Mouse (Mus musculus) spleen, adult 18-20 months (tissue): ENCODE results near the gene Tctn3.
A peak's percentile ranks its signal among the peaks of the same experiment; 100 is the strongest.
"Not testable (repeated sequence)": the region's sequence is repeated elsewhere in the genome, so short reads cannot be mapped to it uniquely, and the experiment has no call there.

Experiments used
- DNase-seq, 2 experiments: peaks; one replicate each; pipeline ENCODE4 v3.0.0; 2022; ENCODE audit warnings: mixed read lengths in 2 of 2

Tctn3 gene

GRCm38 (mm10) chr19:40621616-40622015 is 9.6 kb upstream of the Tctn3 start:
- DNase-seq = not testable (repeated sequence)

GRCm38 (mm10) chr19:40616021-40616420 is 4.0 kb upstream of the Tctn3 start:
- peak in 1 of 2 experiments; percentile 12 for DNase-seq

- DNase-seq = no peak
Measured at GRCm38 (mm10) chr19:40614811-40615210, 2.8 kb upstream of the Tctn3 start.

GRCm38 (mm10) chr19:40607676-40608075 is 4.4 kb downstream of the Tctn3 start:
- no peak for DNase-seq

GRCm38 (mm10) chr19:40605189-40605588 is 6.8 kb downstream of the Tctn3 start:
- DNase-seq = no peak

- no peak for DNase-seq
Measured at GRCm38 (mm10) chr19:40601870-40602269, 10.2 kb downstream of the Tctn3 start.

GRCm38 (mm10) chr19:40600846-40601245 is 11.2 kb downstream of the Tctn3 start:
- DNase-seq = not testable (repeated sequence)

GRCm38 (mm10) chr19:40595831-40596230 is 16.2 kb downstream of the Tctn3 start:
- DNase-seq = no peak

GRCm38 (mm10) chr19:40595231-40595630 is 16.8 kb downstream of the Tctn3 start:
- DNase-seq = no peak

GRCm38 (mm10) chr19:40589530-40589880 is 22.5 kb downstream of the Tctn3 start:
- no peak for DNase-seq

GRCm38 (mm10) chr19:40588847-40589529 is 23.0 kb downstream of the Tctn3 start:
- DNase-seq = peak; percentile 81 to 95

- DNase-seq = peak; percentile 87 to 96
Measured at GRCm38 (mm10) chr19:40588293-40588654, 23.8 kb downstream of the Tctn3 start, which contains the start of gene Aldh18a1. Gene Aldh18a1, minus strand, starts transcription at chr19:40588463.

GRCm38 (mm10) chr19:40587491-40588292 is 24.3 kb downstream of the Tctn3 start:
- no peak for DNase-seq

- DNase-seq = no peak
Measured at GRCm38 (mm10) chr19:40586908-40587307, 25.1 kb downstream of the Tctn3 start.

GRCm38 (mm10) chr19:40581662-40582061 is 30.4 kb downstream of the Tctn3 start:
- no peak for DNase-seq

- no peak for DNase-seq
Measured at GRCm38 (mm10) chr19:40580902-40581301, 31.1 kb downstream of the Tctn3 start.

- DNase-seq = no peak
Measured at GRCm38 (mm10) chr19:40575438-40575837, 36.6 kb downstream of the Tctn3 start.

GRCm38 (mm10) chr19:40570726-40571125 is 41.3 kb downstream of the Tctn3 start:
- no peak for DNase-seq

GRCm38 (mm10) chr19:40567616-40568015 is 44.4 kb downstream of the Tctn3 start:
- DNase-seq = no peak

- no peak for DNase-seq
Measured at GRCm38 (mm10) chr19:40563880-40564645, 48.0 kb downstream of the Tctn3 start.

- not testable (repeated sequence) for DNase-seq
Measured at GRCm38 (mm10) chr19:40561521-40561920, 50.5 kb downstream of the Tctn3 start.

GRCm38 (mm10) chr19:40556029-40556428 is 56.0 kb downstream of the Tctn3 start:
- DNase-seq = no peak

- no peak for DNase-seq
Measured at GRCm38 (mm10) chr19:40555136-40555535, 56.9 kb downstream of the Tctn3 start.
